Mouse (Mus musculus) heart, postnatal 36 days (tissue): ENCODE measurements around the gene Eno1. TPM values are rescaled to one million over a fixed set of nuclear protein-coding genes. Genes with fewer than 3 reads are reported as not detected.
A peak's percentile ranks its signal among the peaks of the same experiment; 100 is the strongest.
"Not testable (repeated sequence)": the region's sequence is repeated elsewhere in the genome, so short reads cannot be mapped to it uniquely, and the experiment has no call there.

Source experiments
- DNase-seq, 2 experiments: peaks; one replicate each; pipeline ENCODE4 v3.0.0; 2021 to 2022
- intact Hi-C: fragments of 180-260 bp; cut with DNase I; formaldehyde crosslinking; loops from one replicate; pipeline ENCODE4 v1.15.1; 2025
- total RNA-seq, 2 experiments: library from RNA; stranded (reverse); gene quantifications; 2 replicates each; pipeline ENCODE4 v1.2.3; 2021

The Eno1 gene
- total RNA-seq, 2 experiments from 2014 or later = 106 to 108 TPM

GRCm38 (mm10) chr4:150270718-150271117, 34.2 kb downstream of the Eno1 start:
- not testable (repeated sequence) for DNase-seq

GRCm38 (mm10) chr4:150272725-150273124, 36.2 kb downstream of the Eno1 start:
- DNase-seq = peak; percentile 45 to 58
- intact Hi-C loops = no loop called here

More at GRCm38 (mm10) chr4:150270718-150271117, 34.2 kb downstream of the Eno1 start:
- intact Hi-C loops = not testable (repeated sequence)

- intact Hi-C loops = no loop called here
- DNase-seq = no peak
Observed at GRCm38 (mm10) chr4:150275531-150275930, 39.0 kb downstream of the Eno1 start.

GRCm38 (mm10) chr4:150279336-150279735, 42.8 kb downstream of the Eno1 start:
- DNase-seq, intact Hi-C loops: not testable (repeated sequence)

- DNase-seq = no peak
- intact Hi-C loops = no loop called here
Observed at GRCm38 (mm10) chr4:150280002-150280401, 43.5 kb downstream of the Eno1 start.

GRCm38 (mm10) chr4:150280459-150280858, 43.9 kb downstream of the Eno1 start:
- no peak for DNase-seq
- intact Hi-C loops = no loop called here

- DNase-seq = peak; percentile 99
- intact Hi-C loops = no loop called here
Observed at GRCm38 (mm10) chr4:150281018-150281761, 44.7 kb downstream of the Eno1 start, which contains the start of gene Rere. Rere (plus strand) TSS chr4:150281646.

GRCm38 (mm10) chr4:150281891-150282630, 45.5 kb downstream of the Eno1 start:
- intact Hi-C loops = no loop called here
- DNase-seq = peak; percentile 45 to 58

- DNase-seq = no peak
- intact Hi-C loops = no loop called here
Observed at GRCm38 (mm10) chr4:150282631-150283334, 46.3 kb downstream of the Eno1 start.

- DNase-seq = no peak
- intact Hi-C loops = no loop called here
Observed at GRCm38 (mm10) chr4:150283335-150283638, 46.8 kb downstream of the Eno1 start.

- intact Hi-C loops = no loop called here
Observed at GRCm38 (mm10) chr4:150283993-150284392, 47.5 kb downstream of the Eno1 start.

GRCm38 (mm10) chr4:150286980-150287379, 50.5 kb downstream of the Eno1 start:
- DNase-seq = no peak

More at GRCm38 (mm10) chr4:150283993-150284392, 47.5 kb downstream of the Eno1 start:
- DNase-seq = no peak

GRCm38 (mm10) chr4:150287463-150287862, 50.9 kb downstream of the Eno1 start:
- not testable (repeated sequence) for DNase-seq
- intact Hi-C loops = loop anchor here (5.0 kb wide), 1 partner anchor 55 kb away; no protein-coding TSS in a partner anchor

More at GRCm38 (mm10) chr4:150286980-150287379, 50.5 kb downstream of the Eno1 start:
- intact Hi-C loops = loop anchor here (5.0 kb wide), 1 partner anchor 55 kb away; no protein-coding TSS in a partner anchor

GRCm38 (mm10) chr4:150291900-150292299, 55.4 kb downstream of the Eno1 start:
- intact Hi-C loops = loop anchor here (5.0 kb wide), 1 partner anchor 35 kb away; no protein-coding TSS in a partner anchor
- DNase-seq = no peak

GRCm38 (mm10) chr4:150294870-150295269, 58.3 kb downstream of the Eno1 start:
- intact Hi-C loops = loop anchor here (5.0 kb wide), 1 partner anchor 38 kb away; no protein-coding TSS in a partner anchor
- no peak for DNase-seq

- no peak for DNase-seq
- intact Hi-C loops = no loop called here
Observed at GRCm38 (mm10) chr4:150295966-150296365, 59.4 kb downstream of the Eno1 start.

Other genes with a start within 250 kb of the Eno1 start
- 10 to 100 TPM; 45.0 to 45.7 TPM for gene H6pd, start 227.7 kb upstream of the Eno1 start, total RNA-seq
- gene Gpr157, start 149.4 kb upstream of the Eno1 start, total RNA-seq = 10 to 100 TPM; 26.7 to 41.1 TPM
- under 1 TPM; 0.11 TPM for gene Slc2a5, start 117.4 kb upstream of the Eno1 start, total RNA-seq
- gene Slc2a7, start 87.7 kb upstream of the Eno1 start, total RNA-seq = not detected
- not detected for gene Car6, start 35.4 kb upstream of the Eno1 start, total RNA-seq
- 10 to 100 TPM; 51.5 to 52.0 TPM for gene Rere, start 44.9 kb downstream of the Eno1 start, total RNA-seq